Mouse (Mus musculus) ES-E14 (cell line): ENCODE measurements around the gene 4921536K21Rik. TPM values are rescaled to one million over a fixed set of nuclear protein-coding genes. Genes with fewer than 3 reads are reported as not detected.

ENCODE experiments used
- DNase-seq: peaks from one replicate; pipeline ENCODE4 v3.0.0-alpha.2; 2013; ENCODE audit warnings: low read depth, low spot score
- H3K27ac ChIP-seq: 2 replicates; pipeline ENCODE4 v1.5.1; 2012; ENCODE audit warnings: low read depth, mild to moderate bottlenecking, low read length, moderate library complexity, mixed read lengths; ENCODE audit not compliant: poor library complexity, insufficient read depth, severe bottlenecking
- H3K36me3 ChIP-seq: 2 replicates; pipeline ENCODE4 v1.6.1; 2012; ENCODE audit warnings: mild to moderate bottlenecking, low read length, moderate library complexity, mixed read lengths; ENCODE audit not compliant: control insufficient read depth, poor library complexity, insufficient read depth, severe bottlenecking
- H3K4me1 ChIP-seq, 2 experiments: fragments of 150-350 bp in 1 of 2; sonication (generic) in 1 of 2; 2 replicates each; pipeline ENCODE4 v1.6.1; 2012; ENCODE audit warnings: low read length in 2 of 2, mild to moderate bottlenecking in 1 of 2, mixed read lengths in 1 of 2; ENCODE audit not compliant: control insufficient read depth in 2 of 2, insufficient read depth in 2 of 2, poor library complexity in 1 of 2
- H3K4me3 ChIP-seq, 2 experiments: fragments of 150-350 bp in 1 of 2; sonication (generic) in 1 of 2; 2 replicates each; pipeline ENCODE4 v1.5.1; 2012; ENCODE audit warnings: low read length in 2 of 2, low read depth in 1 of 2, mild to moderate bottlenecking in 1 of 2, mixed read lengths in 1 of 2; ENCODE audit not compliant: insufficient read depth in 1 of 2, poor library complexity in 1 of 2, severe bottlenecking in 1 of 2
- H3K9ac ChIP-seq: 2 replicates; pipeline ENCODE4 v1.6.1; 2012; ENCODE audit warnings: low read depth, mild to moderate bottlenecking, low read length, mixed read lengths; ENCODE audit not compliant: poor library complexity, insufficient read depth, severe bottlenecking
- H3K9me3 ChIP-seq: fragments of 150-350 bp; sonication (generic); 2 replicates; pipeline ENCODE4 v1.6.1; 2012; ENCODE audit warnings: low read depth, mild to moderate bottlenecking, low read length; ENCODE audit not compliant: control insufficient read depth, insufficient read depth
- CHD2 ChIP-seq: IDR thresholded peaks from 2 replicates; pipeline ENCODE4 v1.6.1; 2014; ENCODE audit warnings: mild to moderate bottlenecking, low read depth, low read length, inconsistent platforms
- HCFC1 ChIP-seq: IDR thresholded peaks from 2 replicates; pipeline ENCODE4 v1.6.1; 2012; ENCODE audit warnings: low read length, inconsistent platforms, borderline replicate concordance; ENCODE audit not compliant: insufficient read depth
- MAFK ChIP-seq: IDR thresholded peaks from 2 replicates; pipeline ENCODE4 v1.6.1; 2014; ENCODE audit warnings: mild to moderate bottlenecking, low read depth, low read length, inconsistent platforms; ENCODE audit not compliant: insufficient read depth
- ZC3H11A ChIP-seq: IDR thresholded peaks from 2 replicates; pipeline ENCODE4 v1.6.1; 2012; ENCODE audit warnings: low read depth, mild to moderate bottlenecking, inconsistent platforms, low read length, borderline replicate concordance
- ZNF384 ChIP-seq: IDR thresholded peaks from 2 replicates; pipeline ENCODE4 v1.6.1; 2012; ENCODE audit warnings: low read depth, low read length, inconsistent platforms
- in situ Hi-C, 2 experiments: fragments of 600-800 bp; cut with MboI; formaldehyde crosslinking; loops; one replicate each; pipeline ENCODE4 v1.15.1; 2025; ENCODE audit warnings: low sequenced_read_pairs in 2 of 2, inconsistent platforms in 1 of 2; ENCODE audit not compliant: unreplicated experiment in 2 of 2
- total RNA-seq: library from RNA; depleted of rRNA; stranded (reverse); fragments of 300-350 nt; gene quantifications from 2 replicates; pipeline ENCODE4 v1.2.3, GENCODE M21; 2012; rRNA removed

The 4921536K21Rik gene
- 0.21 and 0.22 TPM in 2 replicates for total RNA-seq

GRCm38 (mm10) chr11:3894406-3895281, at the start of gene 4921536K21Rik, which contains the start of gene Dusp18:
Gene 4921536K21Rik (minus strand): TSS chr11:3895098.
Gene Dusp18 (plus strand): TSS chr11:3895240.
- peak within 1 kb of the TSS; percentile 66 to 79 for H3K4me3 ChIP-seq
- TF ChIP-seq MAFK: no peak
- no peak for TF ChIP-seq ZC3H11A
- no peak for TF ChIP-seq ZNF384
- TF ChIP-seq CHD2: no peak
- no peak; the same call in 1 of the 2 replicates for TF ChIP-seq HCFC1
- peak; percentile 97 for DNase-seq
- peak within 1 kb of the TSS; percentile 63 for H3K9ac ChIP-seq
- in situ Hi-C loops: no loop called here
- H3K4me1 ChIP-seq: no peaks in the 10 kb centered on the region
- peaks cover 3% of the 10 kb centered on the region; the same call in 1 of the 2 replicates for H3K36me3 ChIP-seq
- H3K27ac ChIP-seq: peak within 1 kb of the TSS; percentile 54; the same call in 1 of the 2 replicates
- H3K9me3 ChIP-seq: no peaks in the 10 kb centered on the region

- DNase-seq: no peak
- Histone ChIP-seq H3K4me1 (peaks cover 2 to 8% of the 10 kb centered on the region in 2 experiments; a peak in 2 of 4 replicates), H3K36me3 (no peaks in the 10 kb centered on the region), H3K4me3 (no peak overlapping the region), H3K27ac (no peak overlapping the region), H3K9me3 (no peaks in the 10 kb centered on the region), H3K9ac (no peak overlapping the region)
- in situ Hi-C loops: no loop called here
- TF ChIP-seq HCFC1: no peak
- TF ChIP-seq CHD2: no peak
- no peak for TF ChIP-seq MAFK
- TF ChIP-seq ZC3H11A: no peak
- TF ChIP-seq ZNF384: no peak
Observed at GRCm38 (mm10) chr11:3941371-3941770, 46.5 kb upstream of the 4921536K21Rik start.

- Histone ChIP-seq H3K9me3 (no peaks in the 10 kb centered on the region), H3K4me3 (no peak overlapping the region), H3K4me1 (peaks cover 3 to 13% of the 10 kb centered on the region in 2 experiments; a peak in 2 of 4 replicates), H3K9ac (no peak overlapping the region), H3K36me3 (no peaks in the 10 kb centered on the region), H3K27ac (no peak overlapping the region)
- DNase-seq: no peak
- TF ChIP-seq ZNF384 (no peak), CHD2 (no peak), ZC3H11A (no peak), MAFK (no peak), HCFC1 (no peak)
- in situ Hi-C loops: no loop called here
Observed at GRCm38 (mm10) chr11:3937321-3937874, 42.5 kb upstream of the 4921536K21Rik start.

- Histone ChIP-seq H3K9ac (no peak overlapping the region), H3K27ac (no peak overlapping the region), H3K4me1 (peaks cover 4 to 14% of the 10 kb centered on the region in 2 experiments; a peak in 3 of 4 replicates), H3K9me3 (no peaks in the 10 kb centered on the region), H3K36me3 (no peaks in the 10 kb centered on the region), H3K4me3 (no peak overlapping the region)
- in situ Hi-C loops: no loop called here
- DNase-seq: no peak
- TF ChIP-seq ZNF384 (no peak), CHD2 (no peak), HCFC1 (no peak), MAFK (no peak), ZC3H11A (no peak)
Observed at GRCm38 (mm10) chr11:3936318-3936717, 41.4 kb upstream of the 4921536K21Rik start.
